Mouse (Mus musculus) CH12.LX (cell line): Measurements from ENCODE around the gene Nsmf. TPM values are rescaled to one million over a fixed set of nuclear protein-coding genes. Genes with fewer than 3 reads are reported as not detected.

ENCODE experiments used
- DNase-seq: peaks from one replicate; pipeline ENCODE4 v3.0.0-alpha.2; 2013; ENCODE audit errors: extremely low read depth
- H3K27ac ChIP-seq: 2 replicates; pipeline ENCODE4 v1.5.1; 2012; ENCODE audit warnings: low read depth, mild to moderate bottlenecking, control low read depth, moderate library complexity; ENCODE audit not compliant: insufficient read depth
- H3K27me3 ChIP-seq: replicated peaks from 2 replicates; pipeline ENCODE3; 2012; ENCODE audit warnings: inconsistent platforms
- H3K36me3 ChIP-seq, 2 experiments: replicated peaks in 1 of 2; 2 replicates each; pipeline versions ENCODE3 to v1.6.1; 2012; ENCODE audit warnings: inconsistent platforms in 1 of 2, low read length in 1 of 2, mild to moderate bottlenecking in 1 of 2, mixed read lengths in 1 of 2, moderate library complexity in 1 of 2; ENCODE audit not compliant: control insufficient read depth in 1 of 2, insufficient read depth in 1 of 2
- H3K4me1 ChIP-seq, 2 experiments: 2 replicates each; pipeline ENCODE4 v1.6.1; 2012; ENCODE audit warnings: inconsistent platforms in 1 of 2, moderate library complexity in 1 of 2; ENCODE audit not compliant: insufficient read depth in 2 of 2, control insufficient read depth in 1 of 2
- H3K4me2 ChIP-seq: 2 replicates; pipeline ENCODE4 v1.6.1; 2012; ENCODE audit warnings: low read depth, mild to moderate bottlenecking, control low read depth; ENCODE audit not compliant: poor library complexity, insufficient read depth, severe bottlenecking
- H3K4me3 ChIP-seq, 3 experiments: fragments of 150-350 bp in 1 of 3; sonication (generic) in 1 of 3; replicated peaks in 1 of 3; 2 replicates each; pipeline versions ENCODE3 to v1.5.1; 2011 to 2012; ENCODE audit warnings: low read depth in 2 of 3, low read length in 2 of 3, mild to moderate bottlenecking in 2 of 3, moderate library complexity in 2 of 3, control low read depth in 1 of 3, improper control_type of control experiment in 1 of 3, inconsistent platforms in 1 of 3, mixed read lengths in 1 of 3; ENCODE audit not compliant: poor library complexity in 1 of 3
- H3K79me2 ChIP-seq: replicated peaks from 2 replicates; pipeline ENCODE4 v1.6.1; 2012; ENCODE audit warnings: mild to moderate bottlenecking, moderate library complexity; ENCODE audit not compliant: control insufficient read depth, poor library complexity, insufficient read depth, severe bottlenecking; ENCODE audit errors: extremely low read depth
- H3K9ac ChIP-seq: 2 replicates; pipeline ENCODE4 v1.6.1; 2012; ENCODE audit warnings: low read depth, mild to moderate bottlenecking, control low read depth, moderate library complexity; ENCODE audit not compliant: insufficient read depth
- H3K9me3 ChIP-seq: replicated peaks from 2 replicates; pipeline ENCODE3; 2012; ENCODE audit warnings: low read length, inconsistent platforms, mixed read lengths
- CHD1 ChIP-seq: IDR thresholded peaks from 2 replicates; pipeline ENCODE4 v1.6.1; 2012; ENCODE audit warnings: low read depth, low read length, improper control_type of control experiment, inconsistent platforms
- CHD2 ChIP-seq: IDR thresholded peaks from 2 replicates; pipeline ENCODE4 v1.6.1; 2011; ENCODE audit warnings: low read length, improper control_type of control experiment
- E2F4 ChIP-seq: IDR thresholded peaks from 2 replicates; pipeline ENCODE4 v1.6.1; 2011; ENCODE audit warnings: low read depth, low read length, improper control_type of control experiment; ENCODE audit not compliant: insufficient replicate concordance
- EP300 ChIP-seq: IDR thresholded peaks from 2 replicates; pipeline ENCODE4 v1.6.1; 2011; ENCODE audit warnings: low read length, improper control_type of control experiment
- ETS1 ChIP-seq: conservative IDR thresholded peaks from 2 replicates; pipeline ENCODE4 v1.6.1; 2012; ENCODE audit warnings: low read depth, mild to moderate bottlenecking, inconsistent platforms, low read length, improper control_type of control experiment, moderate library complexity
- HCFC1 ChIP-seq: IDR thresholded peaks from 2 replicates; pipeline ENCODE4 v1.6.1; 2012; ENCODE audit warnings: low read depth, mild to moderate bottlenecking, inconsistent platforms, low read length, improper control_type of control experiment
- IRF4 ChIP-seq: IDR thresholded peaks from 2 replicates; pipeline ENCODE4 v1.6.1; 2014; ENCODE audit warnings: low read depth, mild to moderate bottlenecking, inconsistent platforms, low read length, improper control_type of control experiment
- JUND ChIP-seq: conservative IDR thresholded peaks from 2 replicates; pipeline ENCODE4 v1.6.1; 2011; ENCODE audit warnings: low read depth, low read length, improper control_type of control experiment
- MAX ChIP-seq: IDR thresholded peaks from 2 replicates; pipeline ENCODE4 v1.6.1; 2011; ENCODE audit warnings: low read length, improper control_type of control experiment
- MAZ ChIP-seq: IDR thresholded peaks from 2 replicates; pipeline ENCODE4 v1.6.1; 2012; ENCODE audit warnings: low read depth, mild to moderate bottlenecking, inconsistent platforms, low read length, improper control_type of control experiment, moderate library complexity
- MEF2A ChIP-seq: IDR thresholded peaks from 2 replicates; pipeline ENCODE4 v1.6.1; 2014; ENCODE audit warnings: low read depth, mild to moderate bottlenecking, inconsistent platforms, low read length, improper control_type of control experiment, borderline replicate concordance
- MXI1 ChIP-seq: IDR thresholded peaks from 2 replicates; pipeline ENCODE4 v1.6.1; 2011; ENCODE audit warnings: mild to moderate bottlenecking, low read depth, low read length, improper control_type of control experiment
- MYC ChIP-seq: IDR thresholded peaks from 2 replicates; pipeline ENCODE4 v1.6.1; 2011; ENCODE audit warnings: low read depth, mild to moderate bottlenecking, improper control_type of control experiment, low read length
- NELFE ChIP-seq: IDR thresholded peaks from 2 replicates; pipeline ENCODE4 v1.6.1; 2011; ENCODE audit warnings: low read depth, low read length, improper control_type of control experiment
- NRF1 ChIP-seq: IDR thresholded peaks from 2 replicates; pipeline ENCODE4 v1.6.1; 2014; ENCODE audit warnings: low read depth, mild to moderate bottlenecking, inconsistent platforms, low read length, improper control_type of control experiment, moderate library complexity
- POLR2A ChIP-seq: IDR thresholded peaks from 2 replicates; pipeline ENCODE4 v1.6.1; 2011; ENCODE audit warnings: low read depth, mild to moderate bottlenecking, improper control_type of control experiment, low read length
- POLR2AphosphoS2 ChIP-seq: IDR thresholded peaks from 2 replicates; pipeline ENCODE4 v1.6.1; 2011; ENCODE audit warnings: low read depth, low read length, improper control_type of control experiment
- RCOR1 ChIP-seq: conservative IDR thresholded peaks from 2 replicates; pipeline ENCODE4 v1.6.1; 2012; ENCODE audit warnings: low read depth, mild to moderate bottlenecking, inconsistent platforms, low read length, improper control_type of control experiment
- SIN3A ChIP-seq: IDR thresholded peaks from 2 replicates; pipeline ENCODE4 v1.6.1; 2012; ENCODE audit warnings: low read length, improper control_type of control experiment, inconsistent platforms
- SMC3 ChIP-seq: IDR thresholded peaks from 2 replicates; pipeline ENCODE4 v1.6.1; 2011; ENCODE audit warnings: low read depth, low read length, improper control_type of control experiment
- TBP ChIP-seq: conservative IDR thresholded peaks from 2 replicates; pipeline ENCODE4 v1.6.1; 2011; ENCODE audit warnings: low read depth, low read length, improper control_type of control experiment
- TCF12 ChIP-seq: IDR thresholded peaks from 2 replicates; pipeline ENCODE4 v1.6.1; 2014; ENCODE audit warnings: low read depth, mild to moderate bottlenecking, inconsistent platforms, low read length, improper control_type of control experiment
- UBTF ChIP-seq: IDR thresholded peaks from 2 replicates; pipeline ENCODE4 v1.6.1; 2012; ENCODE audit warnings: low read depth, mild to moderate bottlenecking, inconsistent platforms, low read length, improper control_type of control experiment, moderate library complexity
- USF1 ChIP-seq: IDR thresholded peaks from 2 replicates; pipeline ENCODE4 v1.6.1; 2014; ENCODE audit warnings: low read depth, mild to moderate bottlenecking, inconsistent platforms, low read length, improper control_type of control experiment
- ZKSCAN1 ChIP-seq: IDR thresholded peaks from 2 replicates; pipeline ENCODE4 v1.6.1; 2012; ENCODE audit warnings: low read depth, inconsistent platforms, low read length, improper control_type of control experiment, borderline replicate concordance
- ZMIZ1 ChIP-seq: IDR thresholded peaks from 2 replicates; pipeline ENCODE4 v1.6.1; 2012; ENCODE audit warnings: low read depth, mild to moderate bottlenecking, inconsistent platforms, low read length, improper control_type of control experiment
- dilution Hi-C: fragments of 300-500 bp; cut with MboI; formaldehyde crosslinking; loops from 2 replicates; pipeline ENCODE4 v1.14.3; 2020; ENCODE audit warnings: low sequenced_read_pairs; ENCODE audit not compliant: extremely low pct_unique_long_range_greater_than_20kb, extremely low pct_ligation_motif_present
- in situ Hi-C: fragments of 300-500 bp; cut with MboI; formaldehyde crosslinking; loops from 3 replicates; pipeline ENCODE4 v1.14.3; 2019; ENCODE audit warnings: low sequenced_read_pairs, low pct_ligation_motif_present, low pct_unique_long_range_greater_than_20kb, mixed read lengths
- polyA plus RNA-seq: library from polyadenylated mRNA; unstranded; fragments of >175 nt; gene quantifications from 2 replicates; pipeline ENCODE4 v1.2.1, GENCODE M21; 2012; ENCODE audit warnings: low read depth; ENCODE audit not compliant: insufficient read length
- total RNA-seq, 2 experiments: library from RNA; depleted of rRNA; stranded (reverse); fragments of 300-350 nt in 1 of 2; fragments of >200 nt in 1 of 2; gene quantifications; 2 replicates each; pipeline ENCODE4 v1.2.3; 2012 to 2014

The Nsmf gene
- total and polyA plus RNA-seq, 3 experiments = 11.6 to 12.0 (median 11.7) TPM

- H3K27ac ChIP-seq = no peak overlapping the region
- no peaks in the 10 kb centered on the region for H3K79me2 ChIP-seq
- in situ Hi-C loops = no loop called here
- dilution Hi-C loops = no loop called here
- no peak overlapping the region for H3K4me2 ChIP-seq
- TF ChIP-seq E2F4 (no peak), IRF4 (no peak), JUND (no peak), POLR2A (no peak), UBTF (no peak), CHD1 (no peak), ZMIZ1 (no peak), EP300 (no peak), MYC (no peak), MEF2A (no peak), SIN3A (no peak), POLR2AphosphoS2 (no peak), MAX (no peak)
- no peaks in the 10 kb centered on the region for H3K9me3 ChIP-seq
- no peak for DNase-seq
- no peaks in the 10 kb centered on the region for H3K4me1 ChIP-seq
- no peaks in the 10 kb centered on the region for H3K27me3 ChIP-seq
- peaks cover 23 to 74% of the 10 kb centered on the region in 2 experiments for H3K36me3 ChIP-seq
- H3K9ac ChIP-seq = no peak overlapping the region
- no peak overlapping the region for H3K4me3 ChIP-seq
Measured at GRCm38 (mm10) chr2:25025109-25025508, 29.0 kb upstream of the Nsmf start.

- dilution Hi-C loops = no loop called here
- peaks cover 17 to 72% of the 10 kb centered on the region in 2 experiments for H3K36me3 ChIP-seq
Measured at GRCm38 (mm10) chr2:25034994-25035393, 19.2 kb upstream of the Nsmf start.

GRCm38 (mm10) chr2:25040089-25040488 lies 14.1 kb upstream of the Nsmf start:
- H3K4me3 ChIP-seq = no peak overlapping the region
- peaks cover 19 to 80% of the 10 kb centered on the region in 2 experiments for H3K36me3 ChIP-seq
- peaks cover 3% of the 10 kb centered on the region for H3K9me3 ChIP-seq
- dilution Hi-C loops = no loop called here
- no peak overlapping the region for H3K27ac ChIP-seq
- TF ChIP-seq MXI1 (no peak), E2F4 (no peak), TBP (no peak), HCFC1 (no peak), ZMIZ1 (no peak), NELFE (no peak), RCOR1 (no peak), ETS1 (no peak), ZKSCAN1 (no peak), MYC (no peak), SMC3 (no peak), CHD2 (no peak), NRF1 (no peak), MAZ (no peak), USF1 (no peak), CHD1 (no peak), MEF2A (no peak), UBTF (no peak)
- no peak for DNase-seq
- H3K27me3 ChIP-seq = no peaks in the 10 kb centered on the region
- H3K9ac ChIP-seq = no peak overlapping the region
- no peaks in the 10 kb centered on the region for H3K4me1 ChIP-seq
- in situ Hi-C loops = no loop called here
- no peaks in the 10 kb centered on the region for H3K79me2 ChIP-seq
- H3K4me2 ChIP-seq = no peak overlapping the region

More at GRCm38 (mm10) chr2:25034994-25035393, 19.2 kb upstream of the Nsmf start:
- Histone ChIP-seq H3K4me2 (no peak overlapping the region), H3K4me3 (no peak overlapping the region), H3K79me2 (no peaks in the 10 kb centered on the region), H3K27ac (no peak overlapping the region), H3K9me3 (peaks cover 8% of the 10 kb centered on the region), H3K4me1 (no peaks in the 10 kb centered on the region), H3K9ac (no peak overlapping the region), H3K27me3 (no peaks in the 10 kb centered on the region)
- in situ Hi-C loops = no loop called here
- TF ChIP-seq TBP = no peak
- TF ChIP-seq TCF12 = peak; percentile 80
- DNase-seq = peak; percentile 10
